Mouse (Mus musculus) left cerebral cortex, postnatal 14 days (tissue): ENCODE results near the gene 4930432K21Rik. TPM values are rescaled to one million over a fixed set of nuclear protein-coding genes. Genes with fewer than 3 reads are reported as not detected.
A peak's percentile ranks its signal among the peaks of the same experiment; 100 is the strongest.

Experiments
- DNase-seq, 2 experiments: peaks; one replicate each; pipeline ENCODE4 v3.0.0; 2021 to 2022; ENCODE audit warnings: low spot score in 2 of 2, mixed read lengths in 1 of 2
- intact Hi-C: fragments of 180-260 bp; cut with DNase I; formaldehyde crosslinking; loops from one replicate; pipeline ENCODE4 v1.15.1; 2025
- total RNA-seq, 2 experiments: library from RNA; stranded (reverse); gene quantifications; 2 replicates each; pipeline ENCODE4 v1.2.3; 2021

4930432K21Rik gene
- total RNA-seq, 2 experiments from 2014 or later = 1.5 to 3.5 TPM

DNA sequence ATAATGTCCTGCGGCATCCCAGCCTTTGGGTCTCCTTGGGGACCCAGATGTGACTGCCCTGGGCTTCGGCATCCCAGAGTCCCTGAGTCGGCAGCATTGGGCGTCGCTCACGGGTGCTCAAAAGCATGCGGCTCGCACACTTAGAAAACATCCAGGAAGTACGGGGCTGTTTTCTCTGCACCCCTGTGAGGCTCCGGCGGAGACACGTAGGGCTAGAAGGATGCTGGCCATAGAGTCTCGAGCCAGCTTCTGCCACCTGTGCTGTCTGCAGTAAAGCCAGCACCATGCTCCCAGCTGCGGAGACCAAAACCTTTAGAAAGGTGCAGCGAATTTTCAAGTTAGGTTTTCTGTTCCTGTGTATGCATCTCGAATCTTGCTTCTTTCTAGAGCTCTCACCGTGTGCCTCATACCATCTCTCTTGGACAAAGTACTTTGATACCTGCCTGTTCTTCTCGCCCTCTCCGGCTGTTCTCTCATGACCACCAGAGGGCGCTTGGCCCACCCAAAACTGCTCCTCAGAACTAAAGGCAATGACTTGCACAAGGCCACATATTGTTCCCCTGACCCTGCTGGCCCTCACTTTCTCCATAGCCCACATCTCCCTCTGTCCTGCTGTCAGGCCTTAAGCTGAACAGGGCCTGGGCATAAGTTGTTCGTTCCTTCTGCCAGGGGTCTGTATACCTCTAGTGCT is 39.4 kb downstream of the 4930432K21Rik start:
- intact Hi-C loops = loop anchor here (5.0 to 10.0 kb wide), 2 partner anchors 105 to 168 kb away; no protein-coding TSS in a partner anchor
- peak in 1 of 2 experiments; percentile 63 for DNase-seq

DNA sequence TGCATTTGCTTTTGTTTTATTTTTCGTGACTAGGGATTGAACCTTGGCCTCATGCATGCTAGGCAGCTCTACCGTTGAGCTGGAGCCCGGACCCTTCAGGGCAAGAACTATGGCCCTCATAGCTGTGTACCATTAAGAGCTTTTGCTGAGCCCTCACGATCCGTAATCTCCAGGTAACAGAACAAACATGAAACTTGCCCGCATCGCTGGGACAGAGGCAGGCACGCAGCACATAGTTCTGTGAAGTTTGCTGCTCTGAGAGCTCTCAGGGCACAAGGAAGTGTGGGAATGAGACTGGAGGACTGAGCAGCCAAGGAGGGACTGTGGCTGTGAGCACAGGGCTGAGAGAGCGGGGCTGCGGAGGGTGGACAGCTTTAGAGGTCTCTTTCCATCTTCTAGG is 40.8 kb downstream of the 4930432K21Rik start:
- no peak for DNase-seq
- intact Hi-C loops = loop anchor here (5.0 to 10.0 kb wide), 2 partner anchors 104 to 166 kb away; no protein-coding TSS in a partner anchor

DNA sequence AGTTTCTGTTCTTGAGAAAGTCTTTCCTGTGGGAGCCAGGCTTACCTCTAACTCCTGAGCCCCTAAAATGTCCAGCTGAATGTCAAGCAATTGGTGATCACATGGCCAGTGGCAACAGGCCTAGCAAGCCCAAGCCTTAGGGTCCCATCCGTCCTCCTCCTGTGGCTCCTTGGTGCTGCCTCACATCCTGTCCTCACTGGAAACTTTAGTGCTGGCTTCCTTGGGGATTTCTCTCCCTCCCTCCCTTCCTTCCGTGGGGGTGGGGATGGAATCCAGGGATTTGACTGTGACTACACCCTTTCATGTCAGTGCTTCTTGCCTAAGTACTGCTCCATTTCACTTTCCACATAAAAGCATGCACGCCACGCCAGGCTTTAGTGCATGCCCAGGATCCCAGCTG is 41.8 kb downstream of the 4930432K21Rik start:
- no peak for DNase-seq
- intact Hi-C loops = loop anchor here (5.0 to 10.0 kb wide), 2 partner anchors 103 to 165 kb away; no protein-coding TSS in a partner anchor

DNA sequence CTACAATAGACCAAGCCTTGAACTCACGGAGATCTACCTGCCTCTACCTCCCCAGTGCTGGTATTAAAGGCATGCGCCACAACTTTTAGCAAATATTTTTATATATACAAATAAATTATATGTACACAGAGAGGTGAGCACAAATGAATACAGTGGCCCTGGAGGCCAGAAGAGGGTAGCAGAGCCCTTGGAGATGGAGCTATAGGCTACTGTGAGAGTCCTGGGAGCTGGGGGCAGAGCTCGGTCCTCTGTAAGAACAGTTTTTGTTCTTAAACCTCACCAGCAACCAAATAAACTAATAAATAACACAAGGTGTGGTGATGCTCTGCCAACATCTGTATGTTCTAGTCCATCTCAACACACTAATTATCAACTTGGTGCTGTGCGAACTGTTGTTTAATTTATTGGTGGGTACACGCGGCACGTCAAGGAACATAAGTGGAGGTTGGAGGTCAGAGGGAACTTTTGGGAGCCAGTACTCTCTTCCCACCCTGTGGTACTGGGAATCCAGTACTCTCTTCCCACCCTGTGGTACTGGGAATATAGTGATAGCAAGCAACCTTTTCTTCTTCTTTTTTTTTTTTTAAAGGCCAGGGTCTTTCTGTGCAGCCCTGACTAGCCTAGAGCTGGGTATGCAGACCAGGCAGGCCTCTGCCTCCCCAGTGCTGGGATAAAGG is 42.5 kb downstream of the 4930432K21Rik start:
- intact Hi-C loops = no loop called here
- DNase-seq = no peak

DNA sequence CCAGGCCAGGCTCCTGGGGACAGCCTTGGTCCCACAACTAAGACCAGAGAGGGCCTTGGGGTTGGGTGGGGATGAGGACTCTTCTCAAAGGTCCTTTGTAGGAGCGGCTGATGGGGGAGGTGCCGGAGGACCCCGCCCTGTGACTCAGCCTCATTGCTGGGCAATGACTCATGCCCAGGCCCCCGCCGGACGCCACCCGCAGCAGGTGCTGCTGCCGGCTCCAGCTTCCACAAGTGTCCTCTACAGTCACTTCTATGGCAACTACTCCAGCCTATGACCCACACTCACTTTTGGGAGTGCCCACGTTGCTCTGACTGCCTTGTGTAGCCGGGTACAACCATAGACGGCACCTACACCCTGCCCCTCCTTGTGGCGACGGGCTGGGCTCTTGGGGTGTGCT is 44.2 kb downstream of the 4930432K21Rik start:
- no peak for DNase-seq
- intact Hi-C loops = no loop called here

DNA sequence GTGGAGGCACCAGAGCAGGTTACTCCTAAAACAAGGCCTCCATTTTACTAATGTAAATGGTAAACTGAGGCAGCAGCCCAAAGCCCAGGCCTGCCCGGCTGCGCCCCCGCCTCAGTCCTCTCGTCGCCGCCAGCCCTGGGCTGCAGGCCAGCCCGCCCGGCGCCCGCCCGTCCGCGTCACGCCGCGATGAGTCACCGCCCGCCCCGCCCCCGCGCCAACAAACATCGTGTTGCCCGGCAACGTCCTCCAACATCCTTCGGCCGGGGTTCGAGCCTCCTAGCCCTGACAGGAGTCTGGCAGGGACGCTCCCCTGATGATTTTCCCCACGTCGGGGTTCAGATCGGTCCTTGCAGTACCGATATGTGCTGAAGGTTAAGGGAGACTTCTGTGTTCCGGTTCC is 44.7 kb downstream of the 4930432K21Rik start:
- DNase-seq = peak; percentile 65 to 72
- intact Hi-C loops = no loop called here

DNA sequence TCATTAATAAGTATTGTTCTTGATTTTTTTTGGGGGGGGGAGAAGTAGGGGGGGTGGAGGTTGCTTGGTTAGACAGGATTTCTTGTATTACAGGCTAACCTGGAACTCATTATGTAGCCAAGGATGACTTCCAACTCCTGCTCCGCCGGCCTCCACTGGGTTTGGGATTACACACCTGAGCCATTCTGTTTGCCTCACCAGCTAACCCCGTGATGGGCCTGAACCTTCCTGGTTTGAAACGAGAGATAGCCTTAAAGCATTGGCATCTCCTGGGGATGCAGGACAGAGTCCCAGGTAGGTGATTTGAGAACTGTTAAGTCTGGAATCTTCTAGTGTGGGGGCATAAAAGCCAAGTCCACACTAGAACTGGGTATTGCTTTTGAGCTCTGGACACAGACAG is 45.3 kb downstream of the 4930432K21Rik start:
- no peak for DNase-seq
- intact Hi-C loops = no loop called here

DNA sequence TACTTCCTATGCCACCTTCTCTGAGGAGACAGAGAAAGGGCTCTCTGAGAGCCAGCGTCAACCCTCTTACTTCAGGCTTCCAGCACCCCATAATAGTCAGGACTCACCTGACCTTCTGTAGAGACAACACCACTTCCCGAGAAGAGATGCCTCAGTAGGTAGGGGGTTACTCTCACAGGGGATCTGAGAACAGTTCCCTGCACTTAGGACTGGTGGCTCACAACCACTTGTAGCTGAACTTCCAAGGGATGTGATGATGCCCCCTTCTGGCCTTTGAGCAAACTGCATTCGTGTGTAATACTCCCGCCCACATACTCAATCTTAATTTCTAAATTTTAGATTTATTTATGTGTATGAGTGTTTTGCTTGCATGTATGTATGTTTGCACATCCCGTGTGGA is 45.7 kb downstream of the 4930432K21Rik start:
- intact Hi-C loops = no loop called here
- no peak for DNase-seq

DNA sequence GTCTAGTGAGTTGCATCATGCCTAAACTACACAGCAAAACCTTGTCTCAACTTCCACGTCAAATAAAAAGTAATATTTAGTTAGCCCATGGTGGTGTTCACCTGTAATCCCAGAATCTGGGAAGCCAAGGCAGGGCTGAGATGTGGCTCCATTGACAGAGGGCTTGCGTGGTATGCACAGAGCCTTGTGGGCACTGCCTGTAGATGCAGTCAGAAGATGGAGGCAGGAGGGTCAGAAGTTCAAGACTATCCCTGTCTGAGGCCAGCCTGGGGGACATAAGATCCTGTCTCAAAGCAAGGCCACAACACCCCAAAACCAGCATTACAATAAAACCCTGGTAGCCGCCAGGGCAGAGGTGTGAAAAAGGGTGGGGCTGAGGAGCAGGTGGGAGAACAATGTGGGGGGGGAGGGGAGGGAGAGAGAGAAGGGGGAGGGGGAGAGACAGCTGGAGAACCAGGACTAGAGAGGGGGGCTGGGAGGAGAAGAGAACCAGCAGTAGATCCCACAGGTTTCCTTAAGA is 46.5 kb downstream of the 4930432K21Rik start:
- intact Hi-C loops = no loop called here
- no peak for DNase-seq

DNA sequence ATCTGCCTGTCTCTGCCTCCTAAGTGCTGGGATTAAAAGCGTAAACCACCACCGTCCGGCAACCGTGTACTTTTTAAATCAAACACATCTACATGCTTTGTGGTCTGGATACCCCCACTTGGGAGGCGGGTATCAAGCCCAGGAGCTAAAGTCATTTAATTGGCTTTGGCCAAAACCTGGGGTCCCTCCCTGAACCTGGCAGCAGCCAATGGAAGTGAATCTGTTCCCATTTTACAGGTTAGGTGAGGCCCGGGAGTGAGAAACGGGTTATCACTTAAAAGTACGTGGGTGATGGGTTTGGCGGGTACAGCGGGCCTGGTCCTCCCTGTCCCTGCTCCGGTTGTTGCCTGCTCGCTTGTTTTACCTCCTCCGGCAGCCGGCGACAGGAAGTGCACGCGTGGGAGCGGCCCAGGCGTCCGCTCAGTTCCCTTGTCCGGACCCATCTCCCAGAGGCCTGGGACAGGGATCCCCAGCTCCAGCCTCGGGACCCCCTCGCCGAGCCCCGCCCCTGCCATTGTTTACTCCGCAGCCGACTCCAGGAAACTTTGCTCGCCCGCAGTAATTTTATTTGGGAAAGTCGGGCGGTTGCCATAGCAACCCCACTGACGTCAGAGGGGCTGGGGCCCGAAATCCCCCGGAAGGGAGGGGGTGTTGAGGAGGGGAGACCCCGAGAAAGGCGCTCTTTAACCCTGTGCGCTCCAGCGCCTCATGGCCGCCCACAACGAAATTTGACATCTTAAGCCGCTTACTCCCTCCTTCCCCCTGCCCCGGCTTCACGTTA is 49.5 kb downstream of the 4930432K21Rik start:
- intact Hi-C loops = no loop called here
- peak; percentile 72 to 78 for DNase-seq

DNA sequence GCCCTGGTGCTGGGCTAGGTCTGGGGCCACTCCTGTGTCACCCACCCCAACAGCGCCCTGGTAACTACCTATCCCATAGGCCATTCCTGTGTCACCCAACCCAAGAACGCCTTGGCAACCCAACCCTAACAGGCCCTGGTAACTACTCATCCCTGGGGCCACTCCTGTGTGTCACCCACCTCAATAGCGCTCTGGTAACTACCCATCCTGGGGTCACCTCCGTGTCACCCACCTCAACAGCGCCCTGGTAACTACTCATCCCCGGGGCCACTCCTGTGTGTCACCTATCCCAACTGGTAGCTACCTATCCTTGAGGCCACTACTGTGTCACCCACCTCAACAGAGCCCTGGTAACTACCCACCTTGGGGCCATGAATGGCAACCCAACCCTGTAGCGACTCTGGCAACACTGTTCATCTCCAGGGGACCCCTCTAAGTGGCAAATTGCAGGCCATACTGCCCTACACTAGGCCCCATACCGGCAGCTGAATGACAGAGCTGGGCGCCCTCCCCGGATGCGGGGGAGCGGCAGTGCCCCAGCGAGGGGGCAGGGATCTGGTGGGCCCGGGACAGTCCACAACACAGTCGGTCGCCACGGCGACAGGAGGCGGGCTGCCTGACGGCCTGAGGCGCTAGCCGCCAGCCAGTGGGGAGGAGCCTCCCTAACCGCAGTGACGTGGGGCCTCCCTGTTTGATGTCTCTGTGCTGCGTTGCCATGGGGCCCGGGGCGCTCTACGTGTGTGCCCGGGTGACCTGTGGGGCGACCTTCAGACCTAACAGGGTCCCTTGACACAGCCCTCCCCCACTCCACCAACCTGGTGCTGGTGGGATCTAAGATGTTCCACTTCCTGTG is 50.3 kb downstream of the 4930432K21Rik start:
- intact Hi-C loops = no loop called here
- DNase-seq = peak; percentile 80 to 90

DNA sequence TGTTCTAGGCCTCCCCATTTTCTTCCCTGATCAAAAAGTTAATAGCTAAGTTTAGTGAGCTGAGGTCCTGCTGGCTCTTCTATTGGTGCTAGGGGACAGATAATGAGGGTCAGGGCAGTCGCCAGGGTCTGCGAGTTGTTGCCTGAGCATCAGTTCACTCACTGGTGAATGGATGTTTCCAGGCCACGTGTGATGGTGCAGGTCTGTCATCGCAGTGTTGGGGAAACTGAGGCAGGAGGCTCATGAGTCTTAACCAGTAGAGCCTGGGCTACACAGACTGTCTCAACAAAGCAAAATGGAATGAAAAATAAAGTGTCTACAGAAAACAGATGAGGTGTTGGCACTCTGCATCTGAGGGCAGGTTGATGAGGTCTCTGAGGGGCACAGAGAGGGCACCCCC is 51.0 kb downstream of the 4930432K21Rik start:
- intact Hi-C loops = no loop called here
- no peak for DNase-seq

DNA sequence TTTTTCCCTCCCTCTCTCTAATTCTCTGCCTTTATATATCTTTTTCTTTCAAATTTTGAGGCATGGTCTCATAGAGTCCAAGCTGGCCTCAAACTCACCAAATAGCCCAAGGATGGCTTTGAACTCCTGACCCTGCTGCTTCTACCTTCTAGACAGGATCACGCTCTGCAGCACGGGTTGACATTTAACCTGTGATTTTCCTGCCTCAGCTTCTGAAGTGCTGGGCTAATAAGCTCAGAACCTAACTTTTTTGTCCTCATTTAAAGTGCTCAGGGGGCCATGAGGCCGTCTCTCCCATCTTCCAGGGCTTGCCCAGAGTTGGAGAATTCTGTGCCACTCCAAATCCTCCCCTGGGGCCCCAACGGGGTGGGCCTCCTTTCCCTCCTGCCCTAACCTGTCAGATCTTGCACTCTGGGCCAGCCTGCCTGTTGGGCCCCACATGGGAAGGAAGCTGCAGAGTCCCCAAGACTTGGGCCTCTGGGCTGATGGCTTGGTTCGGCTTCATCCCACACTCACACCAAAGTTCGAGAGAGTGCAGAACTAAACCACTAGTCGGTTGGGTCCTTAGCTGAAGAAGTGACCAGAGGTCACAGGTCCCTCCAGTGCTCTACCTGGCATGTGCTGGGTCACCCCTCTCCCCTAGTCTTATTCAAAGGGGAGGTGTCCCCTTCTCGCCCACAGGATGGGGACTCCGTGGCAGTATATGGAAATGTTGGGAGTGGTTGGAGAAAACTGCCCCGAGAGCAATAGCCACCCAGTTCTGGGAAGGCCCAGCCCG is 51.7 kb downstream of the 4930432K21Rik start:
- no peak for DNase-seq
- intact Hi-C loops = no loop called here

DNA sequence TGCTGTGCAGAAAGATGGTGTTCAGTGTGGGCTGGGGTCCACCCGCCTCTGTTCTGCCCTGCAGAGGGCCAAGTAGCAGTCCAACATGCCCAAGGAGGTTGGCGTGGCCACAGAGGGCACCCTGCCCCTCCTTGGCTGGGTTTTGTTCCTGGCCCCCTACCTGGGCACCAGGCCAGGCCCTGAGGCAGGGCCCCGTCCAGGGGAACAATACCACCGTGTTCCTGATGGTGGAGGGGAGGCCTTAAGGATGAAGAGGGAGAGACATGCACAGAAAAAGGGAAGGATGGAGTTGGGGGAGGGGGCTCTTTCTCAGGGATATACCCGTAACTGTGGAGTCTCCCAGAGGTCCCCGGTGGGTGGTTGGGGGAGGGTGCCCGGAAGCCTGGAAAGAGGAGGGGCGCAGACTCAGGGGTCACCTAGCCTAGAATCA is 52.3 kb downstream of the 4930432K21Rik start:
- DNase-seq = no peak
- intact Hi-C loops = no loop called here

DNA sequence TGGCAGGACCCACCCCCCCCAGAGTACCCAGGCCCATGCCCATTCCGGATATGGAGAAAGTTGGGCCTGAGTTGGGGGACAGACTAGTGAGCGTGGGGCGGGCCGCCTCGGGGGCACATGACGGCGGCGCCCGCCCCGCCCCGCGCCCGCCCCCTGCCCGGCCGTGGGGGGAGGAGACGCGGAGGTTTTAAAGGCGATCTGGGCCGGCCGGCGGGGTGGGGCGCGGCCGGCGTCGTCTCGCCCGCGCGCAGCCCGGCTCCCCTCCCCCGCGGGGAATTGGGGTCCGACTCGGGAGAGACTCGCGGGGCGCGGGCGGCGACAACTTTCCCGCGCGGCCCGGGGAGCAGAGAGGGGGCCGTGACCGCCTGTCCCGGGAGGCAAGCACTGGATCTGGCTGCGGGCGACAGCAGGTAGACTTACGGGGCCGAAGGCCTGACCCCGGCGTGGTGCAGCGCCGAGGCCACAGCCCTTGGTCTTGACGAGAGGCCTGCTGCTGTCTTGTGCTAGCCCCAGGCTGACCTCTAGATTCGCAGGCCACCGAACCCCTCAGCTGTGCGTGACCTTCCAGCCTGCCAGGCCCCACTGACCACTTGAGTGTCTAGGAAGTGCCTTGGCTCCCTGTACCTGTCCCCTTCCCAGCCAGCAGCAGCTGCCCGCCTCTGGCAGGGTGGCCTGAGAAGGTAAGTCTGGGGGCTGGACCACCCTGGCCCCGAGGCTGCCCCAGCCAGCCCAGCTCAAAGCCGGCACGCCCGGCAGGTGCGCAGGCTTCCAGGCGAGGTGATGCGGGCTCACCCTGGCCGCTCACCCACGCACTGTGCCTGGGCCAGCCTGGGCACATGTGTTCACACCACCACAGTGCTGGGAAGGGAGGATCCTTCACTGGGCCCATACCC is 53.1 kb downstream of the 4930432K21Rik start:
- DNase-seq = peak in 1 of 2 experiments; percentile 57
- intact Hi-C loops = no loop called here

DNA sequence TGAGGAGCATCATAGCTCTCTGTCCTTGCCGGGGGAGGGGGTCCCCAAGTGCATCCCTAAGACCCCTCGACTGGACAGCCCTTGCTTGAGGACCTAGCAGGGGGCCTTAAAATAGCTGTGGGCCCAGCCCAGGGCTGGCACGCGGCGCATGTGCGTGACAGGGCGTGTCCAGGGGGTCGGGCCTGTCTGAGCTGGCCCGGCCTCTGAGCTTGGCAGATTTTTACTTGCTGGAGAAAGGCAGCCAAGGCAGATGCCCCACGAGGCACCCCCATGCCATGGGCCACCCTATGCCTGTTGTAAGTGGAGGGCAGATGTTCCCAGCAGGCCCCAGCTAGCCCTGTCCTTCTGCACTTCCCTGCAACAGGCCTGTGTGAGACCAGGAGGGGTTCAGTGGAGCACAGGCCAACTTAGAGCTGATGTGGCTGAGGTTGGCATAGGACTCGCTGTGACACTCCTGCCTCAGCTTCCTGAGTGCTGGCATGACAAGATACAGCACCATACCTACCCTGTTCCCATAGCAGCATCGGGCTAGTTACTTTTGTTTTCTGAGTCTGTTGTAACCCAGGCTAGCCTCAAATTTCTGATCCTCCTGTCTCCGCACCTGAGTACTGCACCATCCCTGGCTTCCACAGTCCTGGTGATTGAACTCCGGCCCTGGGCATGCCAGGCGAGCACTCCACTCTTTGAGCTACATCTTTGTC is 53.9 kb downstream of the 4930432K21Rik start:
- DNase-seq = no peak
- intact Hi-C loops = no loop called here

DNA sequence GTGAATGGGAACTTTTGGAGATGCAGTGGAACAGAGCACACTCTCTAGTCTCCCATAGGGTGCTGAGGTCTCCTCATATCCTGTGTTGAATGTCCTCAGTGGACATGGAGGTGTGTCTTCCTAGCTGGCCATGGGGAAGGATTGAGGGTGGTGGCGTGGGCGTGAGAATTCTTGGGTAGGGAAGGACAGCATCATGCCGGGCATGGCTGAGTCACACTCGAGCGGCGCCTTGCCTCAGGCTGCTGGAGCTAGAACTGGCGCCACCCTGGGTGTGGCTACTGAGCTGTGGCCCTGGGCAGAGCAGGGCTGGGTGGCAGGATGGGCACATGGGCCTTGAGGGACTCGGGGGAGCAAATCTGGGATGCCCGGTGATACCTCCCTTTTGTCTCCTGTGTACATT is 54.6 kb downstream of the 4930432K21Rik start:
- intact Hi-C loops = no loop called here
- no peak for DNase-seq
